Mouse (Mus musculus) MEL (cell line): Measurements from ENCODE around the gene Phf21a.

Experiments
- CTCF ChIP-seq, 3 experiments: IDR thresholded peaks in 2 of 3; conservative IDR thresholded peaks in 1 of 3; 2 replicates each; pipeline ENCODE4 v1.5.1; 2011 to 2012; ENCODE audit warnings: low read length in 3 of 3, low read depth in 2 of 3, mild to moderate bottlenecking in 2 of 3, improper control_type of control experiment in 1 of 3, inconsistent platforms in 1 of 3, mixed read lengths in 1 of 3, moderate library complexity in 1 of 3; ENCODE audit not compliant: control insufficient read depth in 1 of 3, insufficient read depth in 1 of 3, poor library complexity in 1 of 3, severe bottlenecking in 1 of 3
- EP300 ChIP-seq, 2 experiments: IDR thresholded peaks; 2 replicates each; pipeline ENCODE4 v1.6.1; 2011; ENCODE audit warnings: improper control_type of control experiment in 2 of 2, low read length in 2 of 2, low read depth in 1 of 2, mild to moderate bottlenecking in 1 of 2
- GATA1 ChIP-seq: IDR thresholded peaks from 2 replicates; pipeline ENCODE4 v1.6.1; 2011; ENCODE audit warnings: low read depth, low read length, improper control_type of control experiment
- TBP ChIP-seq: IDR thresholded peaks from 2 replicates; pipeline ENCODE4 v1.8.0; 2011; ENCODE audit warnings: low read depth, low read length, improper control_type of control experiment
- ZNF384 ChIP-seq: IDR thresholded peaks from 2 replicates; pipeline ENCODE4 v1.6.1; 2012; ENCODE audit warnings: low read depth, mild to moderate bottlenecking, inconsistent platforms, low read length, improper control_type of control experiment

DNA sequence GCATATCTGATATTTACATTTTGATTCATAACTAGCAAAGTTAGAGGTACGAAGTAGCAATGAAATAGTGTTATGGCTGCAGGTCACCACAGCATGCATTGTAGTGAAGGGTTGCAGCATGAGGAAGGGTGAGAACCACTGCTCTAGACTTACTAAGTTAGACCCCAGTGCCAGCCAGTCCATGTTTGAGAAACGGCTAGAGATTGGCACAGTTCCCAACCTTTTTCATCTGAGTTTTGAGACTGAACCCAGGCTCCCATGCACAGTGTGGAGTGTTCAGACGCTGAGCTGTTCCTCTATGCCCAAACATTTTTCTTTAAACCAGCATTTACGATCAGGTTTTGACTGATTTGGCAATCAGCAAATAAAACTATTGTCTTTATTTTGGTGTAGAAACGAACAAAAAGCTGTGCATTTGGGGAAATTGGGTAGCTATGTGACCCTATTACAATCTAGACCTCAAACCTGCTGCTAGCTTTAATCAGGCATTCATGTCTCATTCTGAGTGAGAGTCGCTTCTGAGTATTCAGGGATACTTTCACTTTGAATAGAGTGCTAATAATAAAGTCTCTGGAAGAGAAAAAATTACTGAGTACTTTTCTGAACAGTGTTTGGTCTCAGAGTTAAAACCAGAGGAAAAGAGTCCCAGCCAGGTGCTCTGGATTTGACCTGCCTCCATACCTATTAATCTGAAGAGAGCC is 180.3 kb downstream of the Phf21a start:
- TF ChIP-seq ZNF384 (no peak), EP300 (IDR thresholded peaks at IDR 0.05; ENCODE audit: low read depth in 1 of 2, low read length in 2 of 2) (0 out of 4 replicates have a peak, but pooled peaks of 1 of the 2 experiments have one; percentile 29), GATA1 (no peak), CTCF (IDR thresholded peaks at IDR 0.05 in 2 of 3, conservative IDR thresholded peaks at IDR 0.05 in 1 of 3; ENCODE audit: control insufficient read depth in 1 of 3, insufficient read depth in 1 of 3, low read depth in 2 of 3, low read length in 3 of 3, poor library complexity in 1 of 3, severe bottlenecking in 1 of 3) (no peak), TBP (no peak)
